Mouse (Mus musculus): Measurements from ENCODE around the gene Cdrt4. TPM values are rescaled to one million over a fixed set of nuclear protein-coding genes. Genes with fewer than 3 reads are reported as not detected.

Cdrt4 gene
- total RNA-seq (2023), result not detected in 4 replicates

GRCm38 (mm10) chr11:62951012-62951411 is at the start of gene Cdrt4:
Gene Cdrt4, plus strand, starts transcription at chr11:62951193.

Other genes with a start within 250 kb of the Cdrt4 start
- gene Zfp287, start 219.3 kb upstream of the Cdrt4 start, total RNA-seq (2023), result 6.1 to 7.7 TPM (median 7.0 TPM) in 4 replicates
- not detected in 4 replicates for gene Gm10428, start 198.1 kb upstream of the Cdrt4 start, total RNA-seq (2023)
- 0.89 to 2.7 TPM (median 2.2 TPM) in 4 replicates for gene Zfp286, start 161.7 kb upstream of the Cdrt4 start, total RNA-seq (2023)
- gene Trim16, start 131.0 kb upstream of the Cdrt4 start, total RNA-seq (2023), result 1.4 to 2.6 TPM (median 2.0 TPM) in 4 replicates
- gene Fbxw10, start 104.1 kb upstream of the Cdrt4 start, total RNA-seq (2023), result 7.7 to 14.0 TPM (median 8.9 TPM) in 4 replicates
- gene Tvp23b, start 71.7 kb upstream of the Cdrt4 start, total RNA-seq (2023), result 11.0 to 16.8 TPM (median 14.7 TPM) in 4 replicates
- gene Tekt3, start 110.5 kb downstream of the Cdrt4 start, total RNA-seq (2023), result not detected in 4 replicates
- gene Pmp22, start 177.8 kb downstream of the Cdrt4 start, total RNA-seq (2023), result 0.86 to 3.1 TPM (median 1.1 TPM) in 4 replicates